Mouse (Mus musculus) gastrocnemius, postnatal 10 days (tissue): ENCODE data around the gene Nacc1. TPM values are rescaled to one million over a fixed set of nuclear protein-coding genes. Genes with fewer than 3 reads are reported as not detected.

Source experiments
- total RNA-seq, 2 experiments: library from RNA; stranded (reverse); gene quantifications; 2 replicates each; pipeline ENCODE4 v1.2.3; 2021

The Nacc1 gene
- total RNA-seq, 2 experiments from 2014 or later, result 38.2 to 39.1 TPM

Other genes starting within 250 kb of the Nacc1 start
- 10 to 100 TPM; 10.9 to 17.6 TPM for gene Ier2, start 25.0 kb downstream of the Nacc1 start, total RNA-seq
- 10 to 100 TPM; 33.7 to 43.9 TPM for gene Trmt1, start 1.6 kb downstream of the Nacc1 start, total RNA-seq
- 1 to 10 TPM; 3.3 to 5.4 TPM for gene Lyl1, start 13.6 kb upstream of the Nacc1 start, total RNA-seq
- 1 to 10 TPM; 2.2 to 2.8 TPM for gene G430095P16Rik, start 35.1 kb upstream of the Nacc1 start, total RNA-seq
- gene Nfix, start 112.5 kb upstream of the Nacc1 start, total RNA-seq, result 100 to 1,000 TPM; 598 to 734 TPM
- 1 to 10 TPM; 5.8 to 7.3 TPM for gene Dand5, start 135.0 kb upstream of the Nacc1 start, total RNA-seq
- gene Gadd45gip1, start 143.7 kb upstream of the Nacc1 start, total RNA-seq, result 10 to 100 TPM; 30.3 to 33.4 TPM
- gene Rad23a, start 152.8 kb upstream of the Nacc1 start, total RNA-seq, result 100 to 1,000 TPM; 124 to 130 TPM
- gene Calr, start 159.1 kb upstream of the Nacc1 start, total RNA-seq, result 100 to 1,000 TPM; 234 to 286 TPM
- gene Farsa, start 169.1 kb upstream of the Nacc1 start, total RNA-seq, result 10 to 100 TPM; 29.7 to 31.4 TPM
- gene Syce2, start 184.2 kb upstream of the Nacc1 start, total RNA-seq, result 1 to 10 TPM; 4.7 to 5.2 TPM
- gene Gcdh, start 206.1 kb upstream of the Nacc1 start, total RNA-seq, result 10 to 100 TPM; 21.1 to 24.1 TPM
- gene Klf1, start 214.1 kb upstream of the Nacc1 start, total RNA-seq, result under 1 TPM in 1 of 2 experiments, not detected in 1; 0.84 TPM
- 1 to 10 TPM; 5.7 to 6.2 TPM for gene Dnase2a, start 220.7 kb upstream of the Nacc1 start, total RNA-seq
- under 1 TPM; 0.20 to 0.45 TPM for gene Mast1, start 249.5 kb upstream of the Nacc1 start, total RNA-seq